Mouse (Mus musculus) hindbrain, postnatal 0 days (tissue): ENCODE data around the gene Rbm38. TPM values are rescaled to one million over a fixed set of nuclear protein-coding genes. Genes with fewer than 3 reads are reported as not detected.

Source experiments
- ATAC-seq: fragments of 200-750 bp; cut with Nextera tagmentation; 2 replicates; pipeline ENCODE4 v1.8.0; 2017; ENCODE audit warnings: mild to moderate bottlenecking, moderate TSS enrichment, moderate library complexity
- DNase-seq: peaks from one replicate; pipeline ENCODE4 v3.0.0-alpha.2; 2015; ENCODE audit warnings: low spot score
- H3K27ac ChIP-seq: fragments of 300-500 bp; sonication (generic); 2 replicates; pipeline ENCODE4 v1.5.1; 2014; ENCODE audit warnings: mild to moderate bottlenecking
- H3K27me3 ChIP-seq: fragments of 300-500 bp; sonication (generic); 2 replicates; pipeline ENCODE4 v1.6.1; 2014; ENCODE audit warnings: low read length, mixed read lengths; ENCODE audit not compliant: insufficient read depth
- H3K36me3 ChIP-seq: fragments of 300-500 bp; sonication (generic); 2 replicates; pipeline ENCODE4 v1.6.1; 2014; ENCODE audit warnings: low read length, mixed read lengths; ENCODE audit not compliant: insufficient read depth
- H3K4me1 ChIP-seq: fragments of 300-500 bp; sonication (generic); 2 replicates; pipeline ENCODE4 v1.6.1; 2014; ENCODE audit warnings: antibody characterized with exemption, low read length, mixed read lengths; ENCODE audit not compliant: insufficient read depth
- H3K4me2 ChIP-seq: fragments of 300-500 bp; sonication (generic); 2 replicates; pipeline ENCODE4 v1.6.1; 2014; ENCODE audit warnings: low read depth, mild to moderate bottlenecking, low read length, moderate library complexity, mixed read lengths
- H3K4me3 ChIP-seq: fragments of 300-500 bp; sonication (generic); 2 replicates; pipeline ENCODE4 v1.5.1; 2014; ENCODE audit warnings: low read length
- H3K9ac ChIP-seq: fragments of 300-500 bp; sonication (generic); replicated peaks from 2 replicates; pipeline ENCODE4 v1.6.1; 2014; ENCODE audit warnings: mild to moderate bottlenecking, low read length, moderate library complexity, mixed read lengths
- H3K9me3 ChIP-seq: fragments of 300-500 bp; sonication (generic); 2 replicates; pipeline ENCODE4 v1.6.1; 2016; ENCODE audit warnings: low read length, mixed read lengths
- CTCF ChIP-seq: IDR thresholded peaks from 2 replicates; pipeline ENCODE4 v1.5.1; 2016; ENCODE audit warnings: antibody characterized with exemption, control low read depth, low read depth
- WGBS: fragments of 180-500 bp; shearing (Covaris S2); extraction: QIAGEN DNeasy Blood & Tissue Kit; methylation state at CpG from one replicate; pipeline ENCODE4 v1.1.7; 2014; 5-methylcytosine and 5-hydroxymethylcytosine counted together
- polyA plus RNA-seq: library from polyadenylated mRNA; unstranded; fragments of >200 nt; fragmentation: Nextera tagmentation; extraction: Ambion mirVana; gene quantifications from 2 replicates; pipeline ENCODE4 v1.2.1, GENCODE M21; 2015
- total RNA-seq: library from RNA; depleted of rRNA; stranded (reverse); fragments of >200 nt; gene quantifications from 2 replicates; pipeline ENCODE4 v1.2.3, GENCODE M21; 2014

The Rbm38 gene
- total and polyA plus RNA-seq, 2 experiments from 2014 or later: 10.3 to 12.6 TPM

DNA sequence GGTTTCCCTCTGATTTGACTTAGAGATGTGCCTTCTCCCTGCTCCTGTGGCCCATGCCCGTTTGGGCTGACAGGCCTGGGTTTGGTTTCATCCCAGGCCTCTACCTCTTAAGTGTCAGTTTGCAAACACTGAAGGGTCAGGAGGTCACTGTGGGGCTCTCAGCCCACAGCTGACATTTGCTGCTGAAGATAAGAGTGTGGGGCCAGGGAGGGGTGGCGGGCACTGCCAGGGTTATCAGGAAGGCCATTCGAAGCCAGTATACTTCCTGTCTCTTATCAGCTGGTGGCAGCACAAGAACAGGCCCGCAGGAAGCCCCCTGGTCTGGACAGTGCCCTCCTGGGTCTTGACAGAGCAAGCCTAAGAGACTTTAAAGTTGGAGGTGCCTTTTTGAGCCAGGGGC lies 14.7 kb downstream of the Rbm38 start:
- Histone ChIP-seq H3K27ac (no peak overlapping the region), H3K4me2 (no peak overlapping the region), H3K27me3 (no peaks in the 10 kb centered on the region), H3K36me3 (peaks cover 7% of the 10 kb centered on the region), H3K4me3 (no peak overlapping the region), H3K4me1 (no peaks in the 10 kb centered on the region), H3K9ac (no peak overlapping the region), H3K9me3 (no peaks in the 10 kb centered on the region)
- no peak for TF ChIP-seq CTCF
- 79% methylated on average over 4 of the region's 4 CpGs for WGBS
- ATAC-seq (no peak), DNase-seq (no peak)

DNA sequence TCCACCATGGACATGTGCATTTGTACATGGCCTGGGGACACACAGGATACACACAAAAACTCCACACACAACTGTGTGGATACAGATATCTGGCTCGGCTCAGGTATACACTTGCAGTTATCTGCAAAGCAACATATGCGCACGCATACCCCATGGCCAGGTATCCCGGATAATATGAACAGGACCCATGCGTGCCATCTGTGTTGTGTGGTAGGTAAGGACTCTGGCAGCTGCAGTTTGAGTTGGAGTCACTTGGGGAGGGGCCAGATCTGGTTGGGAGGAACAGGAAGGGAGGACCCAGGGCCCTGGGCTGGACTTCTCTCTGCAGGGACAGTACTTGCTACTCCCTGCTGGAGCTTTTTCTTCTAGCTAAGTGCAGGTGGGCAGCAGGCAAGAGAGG lies 15.4 kb downstream of the Rbm38 start:
- Histone ChIP-seq H3K4me1 (no peaks in the 10 kb centered on the region), H3K9me3 (no peaks in the 10 kb centered on the region), H3K36me3 (peaks cover 7% of the 10 kb centered on the region), H3K9ac (no peak overlapping the region), H3K4me2 (no peak overlapping the region), H3K27me3 (no peaks in the 10 kb centered on the region), H3K27ac (no peak overlapping the region), H3K4me3 (no peak overlapping the region)
- DNase-seq (no peak), ATAC-seq (no peak)
- 98% methylated on average over 5 of the region's 5 CpGs for WGBS
- TF ChIP-seq CTCF: no peak

DNA sequence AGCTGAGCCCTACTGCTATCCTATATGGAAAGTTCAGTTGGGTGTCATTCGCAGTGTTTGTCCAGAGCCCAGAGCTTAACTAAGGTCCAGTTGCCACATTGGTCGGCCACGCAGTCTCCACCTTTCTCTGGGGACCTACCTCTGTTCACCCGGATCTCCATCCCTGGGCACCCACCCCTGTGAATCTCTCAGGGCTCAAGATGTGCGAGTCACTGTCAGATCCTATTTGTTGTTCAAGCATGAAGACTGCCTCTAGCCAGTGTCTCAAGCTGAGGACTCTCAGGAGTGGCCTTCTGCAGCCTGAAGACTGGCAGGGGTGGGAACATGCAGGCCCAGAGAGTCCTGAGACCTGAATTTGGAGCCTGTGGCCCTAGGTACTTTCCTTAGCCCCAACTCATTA lies 15.8 kb downstream of the Rbm38 start:
- no peak for TF ChIP-seq CTCF
- H3K36me3 ChIP-seq: peaks cover 7% of the 10 kb centered on the region
- 84% methylated on average over 5 of the region's 5 CpGs for WGBS

DNA sequence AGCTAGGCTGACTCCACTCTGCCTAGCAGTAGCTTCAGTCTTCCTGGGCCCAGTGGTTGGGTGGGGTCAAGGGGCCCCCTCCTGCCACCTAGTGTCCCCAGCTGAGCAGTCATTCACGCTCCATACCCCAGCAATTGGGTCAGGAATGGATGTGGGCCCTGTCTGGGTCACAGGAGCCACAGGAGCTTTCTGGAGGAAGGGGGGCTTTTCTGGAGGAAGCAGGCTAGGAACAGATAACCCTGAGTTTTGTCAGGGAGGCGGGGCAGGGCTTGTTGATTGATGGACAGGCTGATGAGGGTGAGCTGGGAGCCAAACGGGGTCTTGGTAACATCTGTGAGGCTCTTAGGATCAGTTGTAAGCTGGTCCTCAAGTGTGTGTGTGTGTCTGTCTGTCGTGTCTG lies 16.3 kb downstream of the Rbm38 start:
- Histone ChIP-seq H3K27me3 (no peaks in the 10 kb centered on the region), H3K4me3 (no peak overlapping the region), H3K4me2 (no peak overlapping the region), H3K9me3 (no peaks in the 10 kb centered on the region), H3K4me1 (no peaks in the 10 kb centered on the region), H3K36me3 (peaks cover 5% of the 10 kb centered on the region), H3K9ac (no peak overlapping the region), H3K27ac (no peak overlapping the region)
- no peak for DNase-seq
- WGBS: 64% methylated on average over 4 of the region's 4 CpGs
- ATAC-seq: no peak
- TF ChIP-seq CTCF: no peak

More for the DNA sequence above, 15.8 kb downstream of the Rbm38 start:
- Histone ChIP-seq H3K4me2 (no peak overlapping the region), H3K27me3 (no peaks in the 10 kb centered on the region), H3K27ac (no peak overlapping the region), H3K4me3 (no peak overlapping the region), H3K9me3 (no peaks in the 10 kb centered on the region), H3K4me1 (no peaks in the 10 kb centered on the region), H3K9ac (no peak overlapping the region)
- DNase-seq (no peak), ATAC-seq (no peak)

DNA sequence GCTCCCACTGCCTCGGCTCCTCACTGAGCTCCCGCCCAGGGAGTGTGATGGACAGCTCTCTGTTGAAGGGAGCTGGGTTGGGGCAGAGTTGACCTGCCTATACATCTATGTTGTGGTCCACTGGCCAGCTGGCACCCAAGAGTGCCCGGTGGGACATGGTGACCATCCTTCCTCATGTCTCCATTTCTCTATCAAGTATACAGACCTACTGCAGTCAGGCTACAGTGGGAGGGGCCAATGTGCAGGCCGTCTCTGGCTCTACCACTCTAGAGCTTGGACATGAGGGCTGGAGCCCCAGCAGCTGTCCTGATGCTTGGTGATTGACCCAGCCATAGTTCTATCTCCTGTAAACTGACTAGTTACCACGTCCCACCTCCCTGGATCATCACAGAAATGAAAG lies 17.0 kb downstream of the Rbm38 start:
- Histone ChIP-seq H3K9ac (no peak overlapping the region), H3K36me3 (peaks cover 4% of the 10 kb centered on the region), H3K9me3 (no peaks in the 10 kb centered on the region), H3K4me2 (no peak overlapping the region), H3K27ac (no peak overlapping the region), H3K27me3 (no peaks in the 10 kb centered on the region), H3K4me3 (no peak overlapping the region), H3K4me1 (no peaks in the 10 kb centered on the region)
- no peak for TF ChIP-seq CTCF
- WGBS: 76% methylated on average over 5 of the region's 5 CpGs
- no peak for DNase-seq
- no peak for ATAC-seq

DNA sequence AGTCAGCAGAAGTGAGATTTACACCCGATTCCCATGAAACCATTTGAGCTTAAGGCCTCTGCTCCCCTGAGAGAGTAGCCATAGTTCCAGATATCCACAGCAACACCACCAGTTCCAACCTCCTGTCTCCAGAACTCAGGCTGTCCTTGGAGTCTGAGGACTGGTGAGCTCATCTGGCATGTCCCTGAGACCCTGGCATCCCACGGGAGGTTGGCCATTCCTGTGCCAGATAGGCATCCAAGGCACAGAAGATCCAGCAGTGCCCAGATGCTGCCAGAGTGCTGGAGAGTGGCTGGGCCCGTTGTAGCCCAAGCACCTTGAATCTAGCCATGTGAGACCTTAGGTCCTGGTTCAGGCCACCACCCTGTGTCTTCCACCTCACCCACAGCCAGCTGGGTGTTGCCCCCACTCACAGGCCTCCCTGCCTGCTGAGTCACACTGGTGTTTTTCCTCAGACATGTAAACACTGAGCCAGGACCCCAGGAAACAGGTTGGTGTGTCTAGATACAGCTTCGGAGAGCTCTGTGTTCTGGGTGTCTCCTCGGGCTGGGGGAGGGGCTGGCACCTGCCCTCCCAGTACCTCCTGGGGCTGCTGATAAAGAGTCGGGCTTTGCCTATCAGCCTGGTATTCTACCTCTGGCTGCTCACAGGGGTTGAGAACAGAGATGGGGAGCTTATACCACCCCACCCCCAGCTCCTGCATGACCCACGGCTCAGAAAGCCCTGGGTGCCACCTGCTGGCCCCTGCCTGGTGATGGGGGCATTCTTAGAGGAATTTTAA lies 17.7 kb downstream of the Rbm38 start:
- Histone ChIP-seq H3K4me1 (no peaks in the 10 kb centered on the region), H3K9me3 (no peaks in the 10 kb centered on the region), H3K4me2 (no peak overlapping the region), H3K36me3 (peaks cover 4% of the 10 kb centered on the region), H3K4me3 (no peak overlapping the region), H3K9ac (no peak overlapping the region), H3K27me3 (no peaks in the 10 kb centered on the region), H3K27ac (no peak overlapping the region)
- TF ChIP-seq CTCF: no peak
- no peak for DNase-seq
- ATAC-seq: no peak
- 74% methylated on average over 7 of the region's 7 CpGs for WGBS

DNA sequence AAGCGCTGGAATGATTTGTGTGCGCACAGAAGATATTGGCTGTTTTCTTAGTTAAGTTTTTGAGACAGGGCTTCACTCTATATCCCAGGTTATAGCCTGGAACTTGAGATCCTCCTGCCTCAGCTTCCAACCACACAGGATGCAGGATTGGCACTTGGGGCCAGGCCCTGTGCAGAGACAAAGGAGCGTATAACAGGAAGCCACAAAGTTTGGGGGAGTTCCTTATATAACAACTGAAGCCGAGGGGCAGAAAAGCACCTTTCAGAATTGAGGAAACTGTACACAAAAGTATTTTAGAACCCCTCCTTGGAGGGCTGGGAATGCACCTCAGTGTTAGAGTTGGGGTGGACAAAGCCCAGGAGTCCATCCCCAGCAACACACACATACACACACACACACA lies 18.7 kb downstream of the Rbm38 start:
- ATAC-seq (no peak), DNase-seq (no peak)
- no peak for TF ChIP-seq CTCF
- Histone ChIP-seq H3K27me3 (no peaks in the 10 kb centered on the region), H3K4me1 (no peaks in the 10 kb centered on the region), H3K27ac (no peak overlapping the region), H3K9ac (no peak overlapping the region), H3K4me3 (no peak overlapping the region), H3K9me3 (no peaks in the 10 kb centered on the region), H3K4me2 (no peak overlapping the region), H3K36me3 (peaks cover 4% of the 10 kb centered on the region)
- 91% methylated on average over 4 of the region's 4 CpGs for WGBS
